Mouse (Mus musculus) kidney, embryonic 15.5 days (tissue): ENCODE measurements at regions not wholly inside any gene's neighbourhood (a gene's known extent, or its start where the extent isn't known, plus 50 kb on each side); places are given as distances from the start of the nearest gene placed in this dataset.
"Not testable (repeated sequence)": the region's sequence is repeated elsewhere in the genome, so short reads cannot be mapped to it uniquely, and the experiment has no call there.

Experiments used
- ATAC-seq: fragments of 200-750 bp; cut with Nextera tagmentation; replicated peaks from 2 replicates; pipeline ENCODE4 v1.8.0; 2017; ENCODE audit warnings: moderate TSS enrichment; ENCODE audit not compliant: low FRiP score
- H3K27ac ChIP-seq: fragments of 300-500 bp; sonication (generic); 2 replicates; pipeline ENCODE4 v1.5.1; 2015; ENCODE audit warnings: mild to moderate bottlenecking, inconsistent platforms
- H3K27me3 ChIP-seq: fragments of 300-500 bp; sonication (generic); 2 replicates; pipeline ENCODE4 v1.6.1; 2015; ENCODE audit warnings: inconsistent platforms
- H3K36me3 ChIP-seq: fragments of 300-500 bp; sonication (generic); 2 replicates; pipeline ENCODE4 v1.6.1; 2015; ENCODE audit warnings: inconsistent platforms
- H3K4me1 ChIP-seq: fragments of 300-500 bp; sonication (generic); 2 replicates; pipeline ENCODE4 v1.6.1; 2015; ENCODE audit warnings: inconsistent platforms
- H3K4me2 ChIP-seq: fragments of 300-500 bp; sonication (generic); 2 replicates; pipeline ENCODE4 v1.6.1; 2015; ENCODE audit warnings: moderate library complexity, mild to moderate bottlenecking, inconsistent platforms
- H3K4me3 ChIP-seq: fragments of 300-500 bp; sonication (generic); replicated peaks from 2 replicates; pipeline ENCODE4 v1.5.1; 2015; ENCODE audit warnings: mild to moderate bottlenecking, inconsistent platforms
- H3K9ac ChIP-seq: fragments of 300-500 bp; sonication (generic); 2 replicates; pipeline ENCODE4 v1.6.1; 2015; ENCODE audit warnings: mild to moderate bottlenecking, inconsistent platforms
- H3K9me3 ChIP-seq: fragments of 300-500 bp; sonication (generic); replicated peaks from 2 replicates; pipeline ENCODE4 v1.6.1; 2016; ENCODE audit warnings: inconsistent platforms
- WGBS: fragments of 180-500 bp; shearing (Covaris S2); methylation state at CpG from one replicate; pipeline ENCODE4 v1.1.7; 2015; ENCODE audit warnings: mixed read lengths; 5-methylcytosine and 5-hydroxymethylcytosine counted together

DNA sequence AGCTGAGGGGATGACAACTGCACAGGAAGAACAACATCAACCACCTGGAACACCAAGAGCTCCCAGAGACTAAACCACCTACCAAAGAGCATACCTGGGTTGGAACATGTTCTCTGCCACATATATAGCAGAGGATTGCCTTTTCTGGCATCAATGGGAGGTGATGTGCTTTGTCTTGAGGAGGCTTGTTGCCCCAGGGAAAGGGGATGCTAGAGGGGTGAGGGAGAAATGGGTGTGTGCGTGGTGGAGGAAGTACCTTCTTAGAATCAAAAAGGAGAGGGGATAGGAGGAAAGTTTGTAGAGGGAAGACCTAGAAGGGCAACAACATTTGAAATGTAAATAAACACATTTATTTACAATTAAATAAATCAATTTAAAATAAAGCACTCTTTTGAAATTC is 358.5 kb upstream of the Pfkp start:
- H3K36me3 ChIP-seq: no peaks in the 10 kb centered on the region
- no peak overlapping the region for H3K27ac ChIP-seq
- no peak overlapping the region for H3K4me3 ChIP-seq
- no peaks in the 10 kb centered on the region for H3K9me3 ChIP-seq
- ATAC-seq: no peak
- no peaks in the 10 kb centered on the region for H3K27me3 ChIP-seq
- 83% methylated on average over 1 of the region's 1 CpGs for WGBS
- no peak overlapping the region for H3K9ac ChIP-seq
- H3K4me1 ChIP-seq: no peaks in the 10 kb centered on the region
- H3K4me2 ChIP-seq: no peak overlapping the region

DNA sequence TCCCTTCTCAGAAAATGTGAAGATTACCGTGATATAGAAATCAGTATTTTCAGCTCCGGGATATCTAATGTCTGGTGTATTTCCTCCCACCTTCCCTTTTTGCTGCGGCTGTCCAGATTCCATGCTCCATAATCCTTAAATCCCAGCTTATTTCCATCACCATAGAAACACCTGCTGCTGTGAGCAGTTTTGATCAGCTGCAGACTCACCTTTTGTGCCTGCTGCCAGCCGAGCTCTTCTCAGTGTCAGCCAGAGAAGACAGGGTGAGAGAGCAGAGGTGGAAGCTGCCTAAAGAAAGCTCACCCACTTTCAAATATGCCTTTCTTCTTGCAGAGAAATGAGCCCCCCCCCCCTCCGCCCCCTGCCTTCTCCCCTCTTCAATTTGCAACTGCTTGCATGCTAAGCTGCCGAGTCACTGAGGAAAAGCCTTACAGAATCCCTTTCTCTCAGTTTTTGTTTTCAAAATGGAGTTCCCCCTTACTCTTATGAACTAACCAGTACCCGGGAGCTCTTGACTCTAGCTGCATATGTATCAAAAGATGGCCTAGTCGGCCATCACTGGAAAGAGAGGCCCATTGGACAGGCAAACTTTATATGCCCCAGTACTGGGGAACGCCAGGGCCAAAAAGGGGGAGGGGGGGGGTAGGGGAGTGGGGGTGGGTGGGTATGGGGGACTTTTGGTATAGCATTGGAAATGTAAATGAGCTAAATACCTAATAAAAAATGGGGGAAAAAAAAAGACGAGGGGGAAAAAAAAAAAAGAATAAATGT is 350.1 kb upstream of the Pfkp start:
- not testable (repeated sequence) for H3K9ac ChIP-seq, H3K27ac ChIP-seq, H3K9me3 ChIP-seq, H3K4me2 ChIP-seq, H3K36me3 ChIP-seq, ATAC-seq, H3K4me1 ChIP-seq, H3K27me3 ChIP-seq, H3K4me3 ChIP-seq
- 67% methylated on average over 10 of the region's 10 CpGs for WGBS

DNA sequence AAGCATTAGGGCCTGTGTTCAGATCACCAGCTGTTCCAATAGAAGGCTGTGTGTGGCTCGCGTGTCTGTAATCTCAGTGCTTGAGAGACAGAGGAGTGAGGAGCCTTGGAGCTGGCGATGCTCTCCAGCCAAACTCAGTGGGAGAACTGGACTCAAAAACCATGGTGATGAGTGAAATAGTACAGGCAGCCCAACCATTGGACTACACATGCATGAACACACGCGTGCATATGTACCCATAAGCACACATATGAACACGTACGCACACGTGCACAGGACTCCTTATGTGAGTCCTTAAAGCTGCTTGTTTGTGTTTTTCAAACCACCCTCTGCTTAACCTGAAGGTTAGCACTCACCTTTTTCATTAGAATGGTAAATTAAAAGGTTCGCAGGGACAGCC is 349.5 kb upstream of the Pfkp start:
- H3K4me2 ChIP-seq: no peak overlapping the region
- 91% methylated on average over 9 of the region's 9 CpGs for WGBS
- H3K36me3 ChIP-seq: no peaks in the 10 kb centered on the region
- ATAC-seq: no peak
- H3K27me3 ChIP-seq: no peaks in the 10 kb centered on the region
- H3K4me1 ChIP-seq: no peaks in the 10 kb centered on the region
- no peaks in the 10 kb centered on the region for H3K9me3 ChIP-seq
- no peak overlapping the region for H3K27ac ChIP-seq
- no peak overlapping the region for H3K9ac ChIP-seq
- no peak overlapping the region for H3K4me3 ChIP-seq

DNA sequence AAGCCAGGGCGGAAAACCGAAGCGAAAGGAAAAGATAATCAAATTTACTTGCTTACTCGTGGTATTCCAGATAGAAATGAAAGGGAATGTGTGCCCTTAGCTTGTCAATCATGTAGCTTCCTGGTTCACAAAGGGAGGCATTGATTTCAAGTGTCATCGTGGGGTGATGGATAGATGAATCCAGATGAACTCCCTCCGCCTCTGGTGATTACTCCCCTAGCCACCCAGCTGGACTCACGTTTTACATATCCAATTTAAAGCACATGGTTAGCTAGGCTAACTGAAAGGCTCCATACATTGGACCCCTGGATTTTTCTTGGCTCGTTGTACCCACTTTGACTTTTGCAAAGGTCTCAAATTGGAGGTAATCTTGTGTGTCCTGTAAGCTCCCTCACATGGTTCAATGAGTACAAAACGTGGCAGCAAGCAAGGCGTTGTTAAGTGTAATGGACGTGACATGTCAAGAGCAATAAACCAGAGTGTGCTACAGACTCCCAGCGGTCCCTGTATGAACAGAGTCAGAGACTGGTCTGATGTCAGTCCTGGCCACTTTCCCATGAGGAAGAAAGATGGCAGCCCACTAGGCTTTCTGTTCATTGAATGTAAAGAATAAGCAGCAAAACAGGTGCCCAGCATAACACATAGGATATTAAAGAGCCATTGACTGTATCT is 343.9 kb upstream of the Pfkp start:
- WGBS: 56% methylated on average over 12 of the region's 12 CpGs
- no peaks in the 10 kb centered on the region for H3K4me1 ChIP-seq
- H3K4me2 ChIP-seq: no peak overlapping the region
- no peak overlapping the region for H3K27ac ChIP-seq
- no peaks in the 10 kb centered on the region for H3K27me3 ChIP-seq
- H3K9ac ChIP-seq: no peak overlapping the region
- no peaks in the 10 kb centered on the region for H3K9me3 ChIP-seq
- no peaks in the 10 kb centered on the region for H3K36me3 ChIP-seq
- ATAC-seq: no peak
- H3K4me3 ChIP-seq: no peak overlapping the region

DNA sequence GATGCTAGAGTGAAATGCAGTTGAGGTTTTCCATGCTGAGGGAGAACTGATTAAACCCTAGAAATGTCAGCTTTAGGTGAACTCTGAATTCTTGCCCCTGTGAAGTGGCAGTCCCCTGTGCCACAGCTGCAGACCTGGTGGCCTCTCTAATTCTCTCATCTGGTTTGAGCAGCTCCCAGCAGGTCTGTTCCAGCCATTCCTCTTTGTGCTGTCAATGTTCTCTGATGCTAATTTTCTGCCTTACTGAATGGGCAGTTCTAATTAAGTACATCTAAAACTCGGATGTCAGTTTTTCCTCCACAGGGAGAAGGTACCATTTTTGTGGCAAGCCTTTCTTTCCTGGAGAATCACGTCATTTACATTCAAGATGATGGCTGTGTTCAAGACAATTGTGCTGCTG is 343.1 kb upstream of the Pfkp start:
- no peak overlapping the region for H3K27ac ChIP-seq
- H3K27me3 ChIP-seq: no peaks in the 10 kb centered on the region
- no peak for ATAC-seq
- 45% methylated on average over 2 of the region's 2 CpGs for WGBS
- H3K4me2 ChIP-seq: no peak overlapping the region
- no peak overlapping the region for H3K4me3 ChIP-seq
- H3K36me3 ChIP-seq: no peaks in the 10 kb centered on the region
- no peaks in the 10 kb centered on the region for H3K9me3 ChIP-seq
- H3K9ac ChIP-seq: no peak overlapping the region
- H3K4me1 ChIP-seq: no peaks in the 10 kb centered on the region

DNA sequence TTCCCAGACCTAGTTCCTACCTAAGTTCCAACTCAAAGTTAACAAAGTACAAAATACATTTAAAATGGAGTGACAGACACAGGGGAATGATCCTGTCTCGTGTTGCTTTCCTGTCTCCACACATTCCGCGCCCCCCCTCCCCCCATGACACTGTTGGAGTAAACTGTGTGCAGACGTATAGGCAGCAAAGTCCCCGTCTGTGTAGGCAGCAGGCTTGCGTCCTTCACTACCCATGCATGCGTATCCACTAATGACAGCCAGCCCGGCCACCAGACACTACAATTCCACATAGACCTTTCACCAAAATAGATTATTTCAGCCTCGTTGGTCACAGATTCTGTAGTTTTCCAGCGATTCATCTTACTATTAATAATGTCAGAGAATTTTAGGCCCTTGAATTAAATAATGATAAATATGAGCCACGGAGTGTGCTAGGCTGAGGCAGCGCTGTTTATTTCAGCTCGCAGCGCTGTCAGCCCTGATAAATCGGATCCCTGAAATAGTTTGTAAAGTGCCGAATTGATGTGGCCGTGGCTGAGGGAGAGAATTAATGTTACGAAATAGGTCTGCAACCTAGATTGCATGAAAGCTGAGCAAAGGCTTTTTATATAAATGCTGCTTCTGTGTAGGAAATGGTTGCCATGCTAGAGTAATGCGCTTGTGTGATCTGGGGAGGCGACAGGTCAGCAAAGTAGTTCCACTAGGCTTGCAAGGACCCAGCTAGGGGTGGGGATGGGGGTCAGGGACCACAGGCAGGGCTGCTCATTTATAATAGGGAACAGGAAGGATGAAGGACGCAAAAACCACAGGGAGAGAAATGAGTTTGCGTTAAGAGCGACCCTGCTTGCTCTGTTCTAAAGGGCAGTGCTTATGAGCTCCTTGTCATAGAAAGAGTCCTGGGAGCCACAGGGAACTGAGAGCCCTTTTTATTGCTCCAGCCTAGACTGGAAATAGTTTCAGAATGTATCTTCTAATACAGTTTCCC is 336.7 kb upstream of the Pfkp start:
- 66% methylated on average over 23 of the region's 23 CpGs for WGBS
- Histone ChIP-seq H3K4me1 (no peaks in the 10 kb centered on the region), H3K4me2 (no peak overlapping the region), H3K4me3 (no peak overlapping the region), H3K36me3 (no peaks in the 10 kb centered on the region), H3K27ac (no peak overlapping the region), H3K9me3 (no peaks in the 10 kb centered on the region), H3K27me3 (no peaks in the 10 kb centered on the region), H3K9ac (no peak overlapping the region)
- ATAC-seq: no peak

DNA sequence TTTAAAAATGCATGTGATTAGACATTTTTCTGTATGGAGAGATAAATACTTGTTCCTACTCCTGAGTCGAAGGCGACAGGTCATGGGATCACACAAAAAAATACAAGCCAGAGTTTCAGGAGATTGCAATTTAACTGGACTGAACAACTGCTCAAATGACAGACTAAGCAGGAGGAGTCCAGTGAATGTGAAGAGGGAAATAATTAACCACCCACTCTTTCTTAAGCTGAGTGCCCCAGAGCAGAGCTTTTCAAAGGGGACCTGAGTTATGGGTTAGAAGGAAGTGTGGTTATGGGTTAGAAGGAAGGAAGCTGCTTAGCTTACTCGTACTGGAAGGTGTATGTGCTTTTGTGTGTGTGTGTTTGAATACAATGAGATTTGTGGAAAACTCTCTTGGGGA is 307.1 kb upstream of the Pfkp start:
- H3K9me3 ChIP-seq: no peaks in the 10 kb centered on the region
- ATAC-seq: peak; percentile 80

DNA sequence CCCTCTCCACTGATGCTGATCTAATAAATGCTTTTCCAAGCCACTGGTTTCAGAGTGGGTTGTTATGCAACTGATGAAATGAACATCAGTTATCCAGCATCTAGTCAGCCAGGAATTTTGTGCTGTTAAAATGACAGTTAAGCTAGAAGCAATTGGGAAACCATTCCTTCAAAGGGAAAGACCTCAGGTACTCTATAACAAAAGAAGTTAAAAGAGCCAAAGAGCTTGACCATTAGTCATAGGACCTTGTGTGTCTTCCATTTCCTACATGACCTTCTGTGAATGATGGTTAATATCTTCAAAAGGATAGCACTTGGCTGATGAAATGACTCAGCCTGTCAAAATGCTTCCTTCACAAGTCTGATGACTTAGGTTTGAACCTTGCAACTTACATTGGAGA is 275.6 kb upstream of the Pfkp start:
- Histone ChIP-seq H3K9me3 (no peaks in the 10 kb centered on the region), H3K27me3 (no peaks in the 10 kb centered on the region), H3K9ac (no peak overlapping the region), H3K36me3 (no peaks in the 10 kb centered on the region), H3K4me1 (no peaks in the 10 kb centered on the region), H3K4me2 (no peak overlapping the region), H3K27ac (no peak overlapping the region), H3K4me3 (no peak overlapping the region)
- ATAC-seq: no peak

More for the DNA sequence above, 307.1 kb upstream of the Pfkp start:
- Histone ChIP-seq H3K4me2 (no peak overlapping the region), H3K36me3 (no peaks in the 10 kb centered on the region), H3K4me3 (no peak overlapping the region), H3K9ac (no peak overlapping the region), H3K27me3 (no peaks in the 10 kb centered on the region), H3K4me1 (no peaks in the 10 kb centered on the region), H3K27ac (no peak overlapping the region)
- WGBS: 62% methylated on average over 3 of the region's 3 CpGs

DNA sequence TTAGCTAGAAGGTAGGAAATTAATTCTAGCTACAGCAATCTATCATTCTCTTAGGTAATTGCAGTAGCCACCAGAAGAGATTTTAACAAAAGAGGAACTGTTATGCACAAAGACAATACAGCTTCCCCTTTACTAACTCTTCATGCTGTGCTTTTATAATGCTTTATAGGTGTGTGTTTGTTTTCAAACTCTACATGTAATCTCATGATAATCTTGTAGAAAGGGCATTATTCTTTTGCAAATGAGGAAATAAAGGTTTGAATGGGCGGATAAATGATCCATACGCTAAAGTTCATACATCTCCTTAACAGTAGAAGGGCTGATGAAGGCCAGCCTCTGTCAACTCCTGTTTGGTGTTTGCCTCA is 273.8 kb upstream of the Pfkp start:
- Histone ChIP-seq H3K27me3 (no peaks in the 10 kb centered on the region), H3K4me2 (no peak overlapping the region), H3K27ac (no peak overlapping the region), H3K9ac (no peak overlapping the region), H3K4me1 (no peaks in the 10 kb centered on the region), H3K4me3 (no peak overlapping the region), H3K36me3 (no peaks in the 10 kb centered on the region), H3K9me3 (no peaks in the 10 kb centered on the region)
- no peak for ATAC-seq
- WGBS: 43% methylated on average over 2 of the region's 2 CpGs

DNA sequence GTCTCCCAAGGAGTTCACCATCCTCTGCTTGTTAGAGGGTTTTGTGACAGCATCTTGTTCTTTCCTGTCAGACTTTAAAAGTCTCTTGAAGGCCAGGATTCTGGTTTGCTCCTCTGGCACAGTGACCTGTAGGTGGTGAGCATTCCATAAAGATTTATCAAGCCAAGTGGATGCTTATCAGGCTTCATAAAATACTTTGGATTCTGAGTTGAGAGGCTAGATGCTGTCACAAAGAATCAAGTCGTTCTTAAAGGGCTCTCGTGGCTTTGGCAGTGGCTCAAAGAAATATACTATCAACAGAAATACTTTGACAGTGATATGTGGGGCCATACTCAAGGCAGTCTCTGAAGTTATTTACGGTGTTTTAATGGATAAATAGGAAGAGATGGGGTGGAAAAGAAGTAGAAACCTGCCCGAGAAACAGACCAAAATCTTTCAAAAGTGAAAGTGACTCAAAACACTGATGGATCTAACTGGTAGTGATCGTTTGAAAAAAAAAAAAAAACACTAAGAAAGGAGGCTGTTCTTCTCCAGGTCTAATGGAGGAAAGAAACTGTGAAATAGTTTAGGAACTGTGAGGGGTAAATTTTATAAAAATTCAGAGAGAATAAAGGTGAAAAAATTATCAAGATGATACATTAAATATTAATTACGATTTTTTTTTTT is 273.2 kb upstream of the Pfkp start:
- no peaks in the 10 kb centered on the region for H3K9me3 ChIP-seq
- no peak for ATAC-seq
- H3K27me3 ChIP-seq: no peaks in the 10 kb centered on the region
- H3K9ac ChIP-seq: no peak overlapping the region
- H3K4me3 ChIP-seq: no peak overlapping the region
- 55% methylated on average over 6 of the region's 6 CpGs for WGBS
- no peak overlapping the region for H3K4me2 ChIP-seq
- no peaks in the 10 kb centered on the region for H3K36me3 ChIP-seq
- H3K27ac ChIP-seq: no peak overlapping the region
- no peaks in the 10 kb centered on the region for H3K4me1 ChIP-seq

DNA sequence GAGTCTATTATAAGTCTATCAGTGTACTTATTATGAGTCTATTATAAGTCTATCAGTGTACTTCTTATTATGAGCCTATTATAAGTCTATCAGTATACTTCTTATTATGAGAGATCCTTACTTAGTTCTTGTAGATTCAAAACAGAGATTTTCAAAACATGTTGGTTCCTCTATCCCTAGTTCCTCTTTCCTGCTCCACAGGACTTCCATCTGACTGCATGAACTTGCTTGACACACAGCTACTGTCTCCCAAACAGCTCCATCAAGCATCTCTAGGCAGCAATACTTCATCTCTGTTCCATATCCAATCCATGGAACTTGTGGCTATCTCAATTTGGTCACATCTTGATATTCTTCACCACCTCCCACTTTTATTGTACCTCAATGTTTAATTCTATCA is 257.4 kb upstream of the Pfkp start:
- Histone ChIP-seq H3K27ac (no peak overlapping the region), H3K27me3 (no peaks in the 10 kb centered on the region), H3K36me3 (no peaks in the 10 kb centered on the region), H3K4me1 (no peaks in the 10 kb centered on the region), H3K9ac (no peak overlapping the region), H3K9me3 (no peaks in the 10 kb centered on the region), H3K4me2 (no peak overlapping the region), H3K4me3 (no peak overlapping the region)
- no peak for ATAC-seq

DNA sequence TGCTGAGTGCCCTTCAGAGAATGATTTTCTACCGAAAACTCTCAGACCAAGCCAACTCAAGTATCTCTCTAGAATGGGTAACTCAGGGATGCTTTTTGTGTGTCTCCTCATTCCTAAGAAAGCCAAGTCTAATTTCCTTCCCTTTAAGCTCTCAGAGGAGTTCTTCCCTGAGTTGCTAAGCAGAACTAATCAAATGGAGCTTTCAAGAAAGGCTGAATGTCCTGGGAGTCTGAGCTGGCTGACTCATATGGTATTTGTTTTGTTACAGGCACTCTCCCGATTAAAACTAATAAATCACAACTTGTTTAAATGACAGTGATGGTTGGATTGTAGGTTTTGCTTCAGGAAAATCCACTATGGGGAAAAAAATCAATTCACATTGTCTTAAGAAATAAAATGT is 253.1 kb upstream of the Pfkp start:
- H3K4me1 ChIP-seq: no peaks in the 10 kb centered on the region
- no peaks in the 10 kb centered on the region for H3K36me3 ChIP-seq
- H3K4me2 ChIP-seq: no peak overlapping the region
- no peak overlapping the region for H3K27ac ChIP-seq
- 51% methylated on average over 2 of the region's 2 CpGs for WGBS
- no peak overlapping the region for H3K9ac ChIP-seq
- H3K9me3 ChIP-seq: no peaks in the 10 kb centered on the region
- ATAC-seq: no peak
- H3K27me3 ChIP-seq: no peaks in the 10 kb centered on the region
- H3K4me3 ChIP-seq: no peak overlapping the region
